Mouse (Mus musculus) large intestine, adult 2 months (tissue): ENCODE measurements around the gene AL607142.1. TPM values are rescaled to one million over a fixed set of nuclear protein-coding genes. Genes with fewer than 3 reads are reported as not detected.

Source experiments
- DNase-seq: peaks from one replicate; pipeline ENCODE4 v3.0.0-alpha.2; 2012; ENCODE audit warnings: low read depth, low spot score
- WGBS: fragments of 180-500 bp; shearing (Covaris S2); methylation state at CpG from one replicate; pipeline ENCODE4 v1.1.7; 2018; 5-methylcytosine and 5-hydroxymethylcytosine counted together
- polyA plus RNA-seq: library from polyadenylated mRNA; depleted of rRNA; stranded (reverse); fragments of >200 nt; gene quantifications from 2 replicates; pipeline ENCODE4 v1.2.3, GENCODE M21; 2012; rRNA removed

AL607142.1 gene
- polyA plus RNA-seq, 1 experiment = not detected

GRCm38 (mm10) chr4:120142905-120143304 lies 78.1 kb downstream of the AL607142.1 start:
- WGBS = 37% methylated on average over 9 of the region's 9 CpGs
- no peak for DNase-seq

Other genes with a start within 250 kb of the AL607142.1 start
- 32.1 and 36.8 TPM in 2 replicates for gene Edn2, start 96.2 kb downstream of the AL607142.1 start, polyA plus RNA-seq
- 6.9 and 7.9 TPM in 2 replicates for gene Foxo6, start 222.4 kb downstream of the AL607142.1 start, polyA plus RNA-seq